Mouse (Mus musculus): Measurements from ENCODE around the gene Rnase12.

- TF ChIP-seq GATA1 (IDR thresholded peaks at IDR 0.05; ENCODE audit: borderline replicate concordance, low read length) (no peak), FLI1 (IDR thresholded peaks at IDR 0.05; ENCODE audit: low read length) (no peak)
Observed at GRCm38 (mm10) chr14:51051941-51052340, 5.5 kb downstream of the Rnase12 start.
